Mouse (Mus musculus) hindbrain, embryonic 15.5 days (tissue): Measurements from ENCODE around the gene Rdh19. TPM values are rescaled to one million over a fixed set of nuclear protein-coding genes. Genes with fewer than 3 reads are reported as not detected.

Source experiments
- ATAC-seq: fragments of 200-750 bp; cut with Nextera tagmentation; 2 replicates; pipeline ENCODE4 v1.8.0; 2017; ENCODE audit warnings: low read depth, moderate number of reproducible peaks, moderate TSS enrichment; ENCODE audit not compliant: low FRiP score
- H3K27ac ChIP-seq: fragments of 300-500 bp; sonication (generic); replicated peaks from 2 replicates; pipeline ENCODE4 v1.5.1; 2015; ENCODE audit warnings: mild to moderate bottlenecking, inconsistent platforms
- H3K27me3 ChIP-seq: fragments of 300-500 bp; sonication (generic); 2 replicates; pipeline ENCODE4 v1.6.1; 2015; ENCODE audit warnings: control low read depth, inconsistent platforms
- H3K36me3 ChIP-seq: fragments of 300-500 bp; sonication (generic); 2 replicates; pipeline ENCODE4 v1.6.1; 2015; ENCODE audit warnings: control low read depth, inconsistent platforms
- H3K4me1 ChIP-seq: fragments of 300-500 bp; sonication (generic); replicated peaks from 2 replicates; pipeline ENCODE4 v1.6.1; 2015; ENCODE audit warnings: control low read depth, inconsistent platforms
- H3K4me2 ChIP-seq: fragments of 300-500 bp; sonication (generic); 2 replicates; pipeline ENCODE4 v1.6.1; 2015; ENCODE audit warnings: moderate library complexity, mild to moderate bottlenecking, inconsistent platforms
- H3K4me3 ChIP-seq: fragments of 300-500 bp; sonication (generic); 2 replicates; pipeline ENCODE4 v1.5.1; 2015; ENCODE audit warnings: mild to moderate bottlenecking, inconsistent platforms
- H3K9ac ChIP-seq: fragments of 300-500 bp; sonication (generic); 2 replicates; pipeline ENCODE4 v1.6.1; 2015; ENCODE audit warnings: inconsistent platforms
- H3K9me3 ChIP-seq: fragments of 300-500 bp; sonication (generic); 2 replicates; pipeline ENCODE4 v1.6.1; 2016; ENCODE audit warnings: control low read depth, inconsistent platforms
- polyA plus RNA-seq: library from polyadenylated mRNA; unstranded; fragments of >200 nt; fragmentation: Nextera tagmentation; extraction: Ambion mirVana; gene quantifications from 2 replicates; pipeline ENCODE4 v1.2.1, GENCODE M21; 2015

Gene Rdh19
- polyA plus RNA-seq, 1 experiment from 2014 or later: not detected

DNA sequence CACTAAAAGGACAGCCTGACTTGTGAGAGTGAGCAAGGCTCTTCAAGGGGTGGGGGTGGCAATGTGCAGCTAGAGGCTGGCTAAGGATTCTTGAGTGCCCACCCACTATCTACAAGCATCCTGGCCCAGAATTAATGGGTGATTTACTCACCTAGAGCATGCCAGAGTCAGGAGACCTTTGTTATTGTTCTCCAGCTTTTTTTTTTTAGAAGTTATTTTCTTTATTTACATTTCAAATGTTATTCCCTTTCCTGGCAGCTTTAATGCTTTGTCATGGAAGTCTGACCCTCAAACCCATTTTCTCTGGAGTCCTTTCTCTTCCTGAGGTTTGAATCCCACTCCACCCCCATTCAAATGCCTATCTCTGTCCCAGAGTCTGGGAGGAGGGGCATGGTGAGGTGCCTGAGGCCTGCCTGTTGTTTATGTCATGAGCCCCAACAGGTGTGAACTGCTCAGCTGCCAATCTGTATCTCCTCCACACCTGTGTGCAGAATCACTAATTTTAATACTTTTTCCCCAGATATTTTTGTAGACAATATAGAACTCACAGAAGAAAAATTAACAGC, 57.7 kb downstream of the Rdh19 start:
- no peaks in the 10 kb centered on the region for H3K4me1 ChIP-seq
- H3K36me3 ChIP-seq: no peaks in the 10 kb centered on the region
- no peak overlapping the region for H3K4me2 ChIP-seq
- no peak overlapping the region for H3K4me3 ChIP-seq
- ATAC-seq: no peak
- H3K27ac ChIP-seq: no peak overlapping the region
- H3K9ac ChIP-seq: no peak overlapping the region
- no peaks in the 10 kb centered on the region for H3K27me3 ChIP-seq
- H3K9me3 ChIP-seq: no peaks in the 10 kb centered on the region

Other genes starting within 250 kb of the Rdh19 start
- gene Lrp1, start 228.8 kb upstream of the Rdh19 start, polyA plus RNA-seq: 102 and 114 TPM in 2 replicates
- gene Stat6, start 206.9 kb upstream of the Rdh19 start, polyA plus RNA-seq: 6.2 and 6.3 TPM in 2 replicates
- 3.1 and 3.4 TPM in 2 replicates for gene Nemp1, start 183.0 kb upstream of the Rdh19 start, polyA plus RNA-seq
- 2.5 and 2.7 TPM in 2 replicates for gene Nab2, start 181.4 kb upstream of the Rdh19 start, polyA plus RNA-seq
- 0.72 and 0.77 TPM in 2 replicates for gene Myo1a, start 144.8 kb upstream of the Rdh19 start, polyA plus RNA-seq
- gene Tac2, start 125.5 kb upstream of the Rdh19 start, polyA plus RNA-seq: 0.42 and 1.2 TPM in 2 replicates
- gene Zbtb39, start 110.4 kb upstream of the Rdh19 start, polyA plus RNA-seq: 3.2 and 4.1 TPM in 2 replicates
- gene Gpr182, start 98.2 kb upstream of the Rdh19 start, polyA plus RNA-seq: 1.8 TPM in 2 replicates
- gene Rdh1, start 90.2 kb upstream of the Rdh19 start, polyA plus RNA-seq: 0.08 TPM in 1 of 2 replicates, not detected in the other
- gene Rdh16f1, start 90.1 kb upstream of the Rdh19 start, polyA plus RNA-seq: not detected in 2 replicates
- 0.09 and 0.21 TPM in 2 replicates for gene Rdh9, start 73.5 kb upstream of the Rdh19 start, polyA plus RNA-seq
- gene Rdh16, start 48.8 kb upstream of the Rdh19 start, polyA plus RNA-seq: not detected in 2 replicates
- gene Rdh16f2, start 16.5 kb downstream of the Rdh19 start, polyA plus RNA-seq: not detected in 2 replicates
- not detected in 2 replicates for gene Rdh7, start 38.9 kb downstream of the Rdh19 start, polyA plus RNA-seq
- not detected in 2 replicates for gene Sdr9c7, start 48.6 kb downstream of the Rdh19 start, polyA plus RNA-seq
- not detected in 2 replicates for gene Hsd17b6, start 157.7 kb downstream of the Rdh19 start, polyA plus RNA-seq
- 35.2 and 40.3 TPM in 2 replicates for gene Prim1, start 165.2 kb downstream of the Rdh19 start, polyA plus RNA-seq
- gene Naca, start 185.6 kb downstream of the Rdh19 start, polyA plus RNA-seq: 494 and 518 TPM in 2 replicates
- gene Ptges3, start 209.0 kb downstream of the Rdh19 start, polyA plus RNA-seq: 371 and 395 TPM in 2 replicates
- 2,267 and 2,290 TPM in 2 replicates for gene Atp5b, start 233.3 kb downstream of the Rdh19 start, polyA plus RNA-seq
- 8.1 and 8.3 TPM in 2 replicates for gene Baz2a, start 241.6 kb downstream of the Rdh19 start, polyA plus RNA-seq